Mouse (Mus musculus): ENCODE measurements around the gene Bahd1. TPM values are rescaled to one million over a fixed set of nuclear protein-coding genes. Genes with fewer than 3 reads are reported as not detected.
A peak's percentile ranks its signal among the peaks of the same experiment; 100 is the strongest.

Gene Bahd1
- polyA plus RNA-seq, 1 experiment from 2014 or later = 5.6 TPM

DNA sequence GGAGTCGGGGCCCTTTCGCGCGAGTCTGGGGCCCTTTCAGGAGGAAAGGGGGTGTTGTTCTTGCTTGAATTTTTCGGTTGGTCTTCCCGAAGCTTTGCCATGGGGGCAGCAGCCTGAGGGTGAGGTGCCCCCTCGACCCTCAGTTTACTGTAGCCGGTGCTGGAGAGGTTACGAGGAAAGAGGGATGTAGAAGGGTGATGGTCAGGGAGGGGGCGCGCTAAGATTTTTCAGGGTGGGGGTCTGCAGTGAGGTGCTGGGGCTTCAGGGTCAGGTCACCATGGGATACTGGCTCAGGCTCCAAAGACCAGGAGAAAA is 606 bp downstream of the Bahd1 start:
- WGBS (ENCODE audit: insufficient replicate concordance) = under 1% methylated on average over 11 of the region's 11 CpGs
- H3K27me3 ChIP-seq (replicated peaks) = peaks cover 52% of the 10 kb centered on the region
- no peak overlapping the region for H3K27ac ChIP-seq
- peak overlapping the region; percentile 100 for H3K4me2 ChIP-seq
- H3K36me3 ChIP-seq = no peaks in the 10 kb centered on the region
- H3K4me1 ChIP-seq = peaks cover 82% of the 10 kb centered on the region
- H3K9ac ChIP-seq = peak overlapping the region; percentile 97
- H3K4me3 ChIP-seq = peak overlapping the region; percentile 92
- no peaks in the 10 kb centered on the region for H3K9me3 ChIP-seq (replicated peaks)
- ATAC-seq = no peak

DNA sequence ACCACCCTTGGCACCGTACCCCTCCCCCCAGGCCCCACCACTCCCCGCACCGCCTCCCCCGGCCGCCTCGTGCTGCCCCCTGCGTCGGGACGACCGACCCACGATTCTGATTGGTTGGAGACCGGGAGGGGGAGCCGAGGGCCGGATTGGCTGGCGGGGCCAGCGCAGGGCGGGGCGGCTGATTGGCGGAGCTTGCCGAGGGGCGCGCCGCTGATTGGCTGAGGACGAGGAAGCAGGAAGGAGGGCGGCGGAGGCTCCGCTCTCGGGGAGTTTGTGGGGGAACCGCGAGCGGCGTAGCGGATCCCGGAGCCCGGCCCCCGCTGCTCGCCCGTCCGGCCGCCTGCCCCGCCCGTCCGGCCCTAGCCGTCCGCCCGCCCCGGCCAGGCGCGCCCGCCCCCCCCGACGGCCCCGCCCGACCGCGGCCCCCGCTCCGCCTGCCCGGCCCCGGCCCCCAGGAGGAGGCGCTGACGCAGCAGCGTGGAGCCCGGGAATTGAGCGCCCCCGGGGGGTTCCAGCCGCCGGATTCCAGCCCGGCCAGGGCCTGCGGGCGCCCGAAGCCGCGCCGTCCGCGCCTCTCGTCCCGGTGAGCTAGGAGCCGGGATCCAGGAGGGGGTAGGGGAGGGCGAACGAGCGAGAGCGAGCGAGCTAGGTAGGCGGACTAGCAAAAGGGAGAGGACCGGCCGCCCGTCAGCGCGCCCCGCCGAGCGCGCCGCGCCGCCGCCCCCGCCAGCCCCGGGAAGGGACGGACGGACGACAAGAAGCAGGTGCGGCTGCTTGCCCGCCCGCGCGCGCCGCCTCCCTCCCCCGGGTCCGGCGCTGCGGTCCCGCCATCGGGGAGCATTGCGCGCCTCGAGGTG is 1.2 kb downstream of the Bahd1 start:
- Histone ChIP-seq H3K9ac (peak overlapping the region; percentile 97), H3K27me3 (replicated peaks) (peaks cover 46% of the 10 kb centered on the region), H3K9me3 (replicated peaks) (no peaks in the 10 kb centered on the region), H3K4me2 (peak overlapping the region; percentile 100), H3K4me1 (peaks cover 82% of the 10 kb centered on the region), H3K36me3 (no peaks in the 10 kb centered on the region), H3K4me3 (peak overlapping the region; percentile 92), H3K27ac (peak overlapping the region; percentile 92)
- under 1% methylated on average over 104 of the region's 120 CpGs for whole genome bisulfite sequencing (ENCODE audit: insufficient replicate concordance)
- peak; percentile 90 for ATAC-seq

DNA sequence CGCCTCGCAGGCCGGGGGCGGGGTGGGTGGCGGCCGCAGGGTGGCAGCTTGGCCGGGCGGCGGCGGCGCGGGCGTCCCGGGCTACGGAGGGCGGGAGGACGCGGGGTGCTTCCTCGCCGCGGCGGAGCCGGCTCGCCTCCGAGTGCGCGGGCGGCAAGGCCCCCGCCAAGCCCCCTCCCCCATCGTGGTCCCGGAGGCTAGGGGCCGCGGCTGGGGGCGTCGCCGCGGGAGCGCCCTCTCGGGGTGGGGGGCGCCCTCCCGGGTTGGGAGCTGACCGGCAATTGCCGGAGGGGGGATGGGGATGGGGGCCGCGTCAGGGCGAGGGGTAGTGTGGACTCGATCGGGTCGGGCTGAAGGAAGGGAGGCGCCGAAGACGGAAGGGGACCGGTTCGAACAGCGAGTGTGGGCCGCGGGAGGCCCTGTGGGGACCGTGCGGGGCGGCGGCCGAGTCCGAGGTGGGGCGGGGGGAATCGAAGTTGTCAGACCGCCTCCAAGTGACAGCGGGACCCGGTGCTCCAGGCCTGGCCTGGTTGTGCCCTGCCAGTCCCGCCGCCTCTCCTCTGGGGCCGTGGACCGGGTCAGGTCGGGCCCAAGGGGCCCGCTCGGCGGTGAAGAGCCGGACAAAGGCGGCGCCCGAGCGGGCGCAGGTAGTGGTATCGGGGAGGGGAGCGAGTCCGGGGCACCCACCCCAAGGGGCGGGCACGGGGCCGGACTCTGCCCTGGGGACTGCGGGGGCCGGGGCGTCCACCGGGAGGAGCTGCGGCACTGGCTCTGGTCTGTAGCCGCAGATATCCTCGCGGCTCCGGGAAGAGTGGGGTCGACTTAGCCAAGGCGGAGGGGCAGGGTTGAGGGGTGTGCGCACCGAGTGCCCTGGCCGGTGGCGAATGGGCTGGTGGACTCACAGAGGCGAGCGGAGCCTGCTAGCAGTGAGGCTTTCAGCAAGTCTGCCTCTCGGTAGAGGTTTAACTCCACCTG is 2.2 kb downstream of the Bahd1 start:
- Histone ChIP-seq H3K9me3 (replicated peaks) (no peaks in the 10 kb centered on the region), H3K4me2 (peak overlapping the region; percentile 100), H3K9ac (peak overlapping the region; percentile 97), H3K36me3 (no peaks in the 10 kb centered on the region), H3K4me3 (peak overlapping the region; percentile 92), H3K27ac (peak overlapping the region; percentile 92), H3K27me3 (replicated peaks) (peaks cover 37% of the 10 kb centered on the region), H3K4me1 (peaks cover 83% of the 10 kb centered on the region)
- WGBS (ENCODE audit: insufficient replicate concordance) = under 1% methylated on average over 91 of the region's 106 CpGs
- peak; percentile 23 for ATAC-seq

DNA sequence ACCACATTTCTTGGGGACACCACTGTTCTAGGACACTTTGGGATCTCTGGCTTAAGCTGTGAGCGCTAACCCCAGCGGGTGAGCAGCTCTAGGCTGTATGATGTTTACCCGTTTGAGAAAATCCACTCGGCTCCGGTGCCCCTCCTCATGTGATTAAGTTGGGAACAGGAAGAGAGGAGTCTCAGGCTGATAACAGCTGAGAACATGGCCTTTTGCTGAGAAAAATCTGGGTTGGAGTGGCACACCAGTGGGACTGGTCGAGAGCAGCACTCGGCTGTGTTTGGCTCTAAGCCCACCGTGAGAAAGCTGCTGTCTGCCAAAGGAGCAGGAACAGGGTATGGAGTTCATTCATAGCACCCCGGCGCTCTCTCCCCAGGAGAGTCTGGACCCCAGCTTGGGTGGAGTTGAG is 3.2 kb downstream of the Bahd1 start:
- ATAC-seq = no peak
- Histone ChIP-seq H3K9ac (peak overlapping the region; percentile 97; the same call in 1 of the 2 replicates), H3K27me3 (replicated peaks) (peaks cover 27% of the 10 kb centered on the region), H3K36me3 (no peaks in the 10 kb centered on the region), H3K4me2 (peak overlapping the region; percentile 100), H3K4me3 (peak overlapping the region; percentile 92), H3K4me1 (peaks cover 81% of the 10 kb centered on the region), H3K9me3 (replicated peaks) (no peaks in the 10 kb centered on the region), H3K27ac (no peak overlapping the region; the same call in 1 of the 2 replicates)
- 22% methylated on average over 10 of the region's 10 CpGs for WGBS (ENCODE audit: insufficient replicate concordance)

DNA sequence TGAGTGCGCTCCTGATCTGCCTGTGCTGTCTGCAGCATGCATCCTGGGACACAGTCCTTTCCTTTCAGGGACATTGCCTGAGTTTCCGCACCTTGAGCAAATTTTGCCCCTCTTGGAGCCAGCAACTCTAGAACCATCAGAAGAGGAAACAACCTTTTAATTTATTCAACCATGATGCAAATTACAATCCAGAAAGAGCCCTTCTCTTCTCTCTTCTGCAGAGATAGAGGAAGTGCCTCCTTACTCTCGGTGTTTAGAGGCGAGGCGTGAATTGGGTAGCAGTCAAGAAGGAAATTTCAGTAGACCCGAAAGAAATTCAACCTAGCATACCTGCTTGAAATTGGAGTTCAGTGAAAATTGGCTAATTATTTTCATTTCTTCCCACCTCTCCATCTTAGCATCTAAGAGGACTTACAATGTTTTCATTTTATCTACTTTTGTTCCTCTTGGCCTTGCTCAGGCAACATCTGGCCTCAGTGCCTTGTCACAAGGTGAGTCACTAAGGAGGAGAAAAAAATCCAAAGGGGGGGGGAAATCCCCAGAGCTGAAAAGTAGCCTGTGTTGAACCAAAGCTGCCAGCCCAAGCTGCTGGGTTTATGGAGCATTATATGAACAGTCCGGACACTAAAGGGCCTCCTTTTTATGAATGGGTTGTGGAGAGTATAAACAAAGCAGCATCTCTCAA is 5.4 kb downstream of the Bahd1 start:
- WGBS (ENCODE audit: insufficient replicate concordance) = 69% methylated on average over 7 of the region's 7 CpGs
- peaks cover 88% of the 10 kb centered on the region for H3K4me1 ChIP-seq

DNA sequence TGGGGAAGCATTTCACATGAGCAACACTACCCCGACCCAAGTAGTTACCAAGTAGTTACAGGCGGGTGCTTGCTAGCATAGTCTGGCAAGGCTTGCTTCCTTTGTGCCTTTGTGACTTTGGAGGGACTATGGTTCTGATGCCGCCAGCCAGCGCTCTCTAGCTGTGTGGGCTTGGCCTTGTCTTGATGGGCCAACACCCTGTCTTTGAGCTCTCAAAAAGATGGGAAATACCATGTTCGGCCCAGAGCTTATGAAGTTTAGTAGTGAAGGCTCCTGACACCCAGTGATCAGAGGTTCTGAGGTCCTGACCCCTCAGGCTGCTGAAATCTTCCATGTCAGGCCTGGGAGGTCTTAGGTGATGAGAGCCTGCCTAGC is 5.9 kb downstream of the Bahd1 start:
- WGBS (ENCODE audit: insufficient replicate concordance) = 80% methylated on average over 5 of the region's 5 CpGs
- Histone ChIP-seq H3K36me3 (no peaks in the 10 kb centered on the region), H3K9me3 (replicated peaks) (no peaks in the 10 kb centered on the region), H3K4me2 (no peak overlapping the region), H3K4me1 (peaks cover 89% of the 10 kb centered on the region), H3K9ac (no peak overlapping the region), H3K4me3 (no peak overlapping the region), H3K27me3 (replicated peaks) (no peaks in the 10 kb centered on the region; the same call in 1 of the 2 replicates), H3K27ac (no peak overlapping the region)
- no peak for ATAC-seq

More for the DNA sequence above, 5.4 kb downstream of the Bahd1 start:
- Histone ChIP-seq H3K4me3 (no peak overlapping the region), H3K4me2 (no peak overlapping the region), H3K36me3 (no peaks in the 10 kb centered on the region), H3K9ac (no peak overlapping the region), H3K27me3 (replicated peaks) (peaks cover 4% of the 10 kb centered on the region), H3K9me3 (replicated peaks) (no peaks in the 10 kb centered on the region), H3K27ac (no peak overlapping the region)
- no peak for ATAC-seq

DNA sequence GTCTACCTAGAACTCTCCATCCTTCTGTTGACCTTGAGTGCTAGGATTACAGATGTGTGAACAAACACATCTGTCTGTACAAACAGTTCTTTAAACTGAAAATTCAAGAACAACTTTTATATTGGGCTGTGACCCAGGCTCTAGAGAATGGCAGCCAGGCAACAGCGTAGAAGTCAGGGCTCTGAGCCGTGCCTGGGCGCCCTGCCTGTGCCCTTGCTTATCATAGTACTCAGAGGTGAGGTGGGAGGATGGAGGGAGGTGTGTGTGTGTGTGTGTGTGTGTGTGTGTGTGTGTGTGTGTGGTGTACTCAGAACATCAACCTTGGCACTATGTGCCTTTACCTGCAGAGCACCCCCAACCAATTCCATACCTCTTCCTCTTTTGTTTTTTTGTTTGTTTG is 7.6 kb downstream of the Bahd1 start:
- Histone ChIP-seq H3K4me2 (no peak overlapping the region), H3K27me3 (replicated peaks) (no peaks in the 10 kb centered on the region; the same call in 1 of the 2 replicates), H3K36me3 (no peaks in the 10 kb centered on the region), H3K4me3 (no peak overlapping the region), H3K27ac (no peak overlapping the region), H3K4me1 (peaks cover 92% of the 10 kb centered on the region), H3K9ac (no peak overlapping the region), H3K9me3 (replicated peaks) (no peaks in the 10 kb centered on the region)
- WGBS (ENCODE audit: insufficient replicate concordance) = 70% methylated on average over 3 of the region's 3 CpGs
- no peak for ATAC-seq

DNA sequence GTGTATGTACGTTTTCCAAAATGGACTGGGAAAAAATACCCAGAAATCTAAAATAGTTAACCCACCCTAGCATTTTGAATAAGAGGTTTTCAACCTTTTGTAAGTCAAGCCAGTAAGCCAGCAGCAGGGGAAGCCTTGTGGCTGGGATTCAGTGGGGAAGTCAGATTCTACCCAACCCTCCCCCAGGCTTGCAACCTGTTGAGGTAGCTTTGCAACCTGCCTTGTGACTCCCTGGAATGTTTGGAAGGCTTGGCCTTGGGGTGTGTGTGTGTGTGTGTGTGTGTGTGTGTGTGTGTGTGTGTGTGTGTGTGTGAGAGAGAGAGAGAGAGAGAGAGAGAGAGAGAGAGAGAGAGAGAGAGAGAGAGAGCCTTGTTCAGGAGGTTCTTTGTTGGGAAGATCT is 9.0 kb downstream of the Bahd1 start:
- Histone ChIP-seq H3K4me2 (no peak overlapping the region), H3K9ac (no peak overlapping the region), H3K27me3 (replicated peaks) (no peaks in the 10 kb centered on the region; the same call in 1 of the 2 replicates), H3K36me3 (no peaks in the 10 kb centered on the region), H3K4me1 (peaks cover 92% of the 10 kb centered on the region), H3K4me3 (no peak overlapping the region), H3K9me3 (replicated peaks) (no peaks in the 10 kb centered on the region), H3K27ac (no peak overlapping the region)
- ATAC-seq = no peak
- 68% methylated on average over 1 of the region's 1 CpGs for WGBS (ENCODE audit: insufficient replicate concordance)

DNA sequence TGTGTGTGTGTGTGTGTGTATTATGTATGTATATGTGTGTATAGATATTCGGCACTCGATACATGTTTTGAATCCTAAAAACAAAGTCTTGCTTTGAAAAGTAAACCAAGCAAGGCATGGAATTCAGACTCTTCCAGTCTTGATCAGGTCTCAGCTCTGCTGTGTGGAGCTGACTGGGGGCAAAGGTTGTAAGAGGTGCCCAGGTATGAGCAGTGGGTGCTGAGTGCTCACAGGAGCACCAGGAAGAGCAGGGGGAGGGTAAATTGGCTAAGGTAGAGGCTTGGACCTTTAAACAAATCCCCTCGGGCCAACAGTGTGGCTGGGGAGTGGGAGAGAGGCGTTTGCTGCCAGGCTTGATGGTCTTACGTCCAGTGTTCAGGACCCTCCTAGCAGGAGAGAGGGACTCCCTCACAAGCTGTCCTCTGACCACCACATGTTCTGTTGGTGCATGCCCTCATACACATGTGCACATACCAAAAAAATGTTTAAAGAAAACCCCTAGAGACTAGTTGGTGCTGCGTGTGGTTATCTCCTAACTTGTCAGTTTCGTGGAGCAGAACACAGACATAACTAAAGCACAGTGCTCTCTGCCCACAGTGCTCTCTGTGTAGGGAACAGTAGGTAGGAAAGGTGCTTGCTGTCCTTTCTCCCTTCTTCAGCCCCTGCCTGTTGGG is 10.6 kb downstream of the Bahd1 start:
- peaks cover 83% of the 10 kb centered on the region for H3K4me1 ChIP-seq

DNA sequence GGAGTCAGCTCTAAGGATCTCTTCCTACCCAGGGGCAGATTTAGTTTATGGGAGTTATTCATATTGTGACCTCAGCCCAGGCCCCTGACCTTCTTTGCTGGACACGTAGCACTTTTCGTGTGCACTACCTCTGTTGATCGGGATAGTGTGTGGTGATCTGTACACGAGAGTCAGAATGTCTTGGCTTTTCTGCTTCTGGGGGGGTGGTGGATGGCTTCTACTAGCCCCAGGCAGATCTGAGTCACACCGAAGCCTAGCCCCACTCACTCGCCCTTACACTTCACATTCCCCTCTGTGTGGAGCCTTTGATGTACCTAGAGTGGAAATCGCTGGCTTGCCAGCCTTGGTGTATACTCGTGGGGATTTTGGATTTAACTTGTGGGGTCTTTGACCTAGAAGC is 12.5 kb downstream of the Bahd1 start:
- Histone ChIP-seq H3K9me3 (replicated peaks) (no peaks in the 10 kb centered on the region), H3K4me3 (no peak overlapping the region), H3K4me1 (peaks cover 64% of the 10 kb centered on the region), H3K4me2 (no peak overlapping the region), H3K27ac (no peak overlapping the region), H3K27me3 (replicated peaks) (no peaks in the 10 kb centered on the region), H3K36me3 (peaks cover 21% of the 10 kb centered on the region), H3K9ac (no peak overlapping the region)
- ATAC-seq = no peak
- WGBS (ENCODE audit: insufficient replicate concordance) = 74% methylated on average over 8 of the region's 8 CpGs

More for the DNA sequence above, 10.6 kb downstream of the Bahd1 start:
- Histone ChIP-seq H3K9ac (no peak overlapping the region), H3K4me3 (no peak overlapping the region), H3K9me3 (replicated peaks) (no peaks in the 10 kb centered on the region), H3K27me3 (replicated peaks) (no peaks in the 10 kb centered on the region), H3K36me3 (peaks cover 1% of the 10 kb centered on the region), H3K27ac (peak overlapping the region; percentile 2; the same call in 1 of the 2 replicates), H3K4me2 (no peak overlapping the region)
- no peak for ATAC-seq
- WGBS (ENCODE audit: insufficient replicate concordance) = 70% methylated on average over 7 of the region's 7 CpGs

Data from liver, embryonic 12.5 days (tissue).